Mouse (Mus musculus): Measurements from ENCODE around the gene Inpp4a. TPM values are rescaled to one million over a fixed set of nuclear protein-coding genes. Genes with fewer than 3 reads are reported as not detected.

Gene Inpp4a
- total RNA-seq, 1 experiment: 4.0 TPM

GRCm38 (mm10) chr1:37408678-37409077 is 109.0 kb downstream of the Inpp4a start:
- no peak for DNase-seq (ENCODE audit: low read depth, low spot score)
- Histone ChIP-seq H3K9me3 (ENCODE audit: control insufficient read depth, insufficient read depth, low read depth, low read length) (no peaks in the 10 kb centered on the region), H3K4me3 (ENCODE audit: insufficient read depth in 1 of 2, low read depth in 1 of 2, low read length in 2 of 2, poor library complexity in 1 of 2, severe bottlenecking in 1 of 2) (no peak overlapping the region), H3K36me3 (ENCODE audit: control insufficient read depth, insufficient read depth, low read length, poor library complexity, severe bottlenecking) (no peaks in the 10 kb centered on the region), H3K27ac (ENCODE audit: insufficient read depth, low read depth, low read length, poor library complexity, severe bottlenecking) (no peak overlapping the region), H3K4me1 (ENCODE audit: control insufficient read depth in 2 of 2, insufficient read depth in 2 of 2, low read length in 2 of 2, poor library complexity in 1 of 2) (peaks cover 2 to 3% of the 10 kb centered on the region in 2 experiments; a peak in 2 of 4 replicates), H3K9ac (ENCODE audit: insufficient read depth, low read depth, low read length, poor library complexity, severe bottlenecking) (no peak overlapping the region)
- TF ChIP-seq ZNF384 (IDR thresholded peaks at IDR 0.05; ENCODE audit: low read depth, low read length) (no peak), HCFC1 (IDR thresholded peaks at IDR 0.05; ENCODE audit: borderline replicate concordance, insufficient read depth, low read length) (no peak), CHD2 (IDR thresholded peaks at IDR 0.05; ENCODE audit: low read depth, low read length) (no peak), MAFK (IDR thresholded peaks at IDR 0.05; ENCODE audit: insufficient read depth, low read depth, low read length) (no peak), ZC3H11A (IDR thresholded peaks at IDR 0.05; ENCODE audit: borderline replicate concordance, low read depth, low read length) (no peak)
- in situ Hi-C loops (cut with MboI; ENCODE audit: low sequenced_read_pairs in 2 of 2, unreplicated experiment in 2 of 2): loop anchor here in 1 of 2 experiments (10.0 kb wide), 1 partner anchor 134 kb away; no protein-coding TSS in a partner anchor

DNA sequence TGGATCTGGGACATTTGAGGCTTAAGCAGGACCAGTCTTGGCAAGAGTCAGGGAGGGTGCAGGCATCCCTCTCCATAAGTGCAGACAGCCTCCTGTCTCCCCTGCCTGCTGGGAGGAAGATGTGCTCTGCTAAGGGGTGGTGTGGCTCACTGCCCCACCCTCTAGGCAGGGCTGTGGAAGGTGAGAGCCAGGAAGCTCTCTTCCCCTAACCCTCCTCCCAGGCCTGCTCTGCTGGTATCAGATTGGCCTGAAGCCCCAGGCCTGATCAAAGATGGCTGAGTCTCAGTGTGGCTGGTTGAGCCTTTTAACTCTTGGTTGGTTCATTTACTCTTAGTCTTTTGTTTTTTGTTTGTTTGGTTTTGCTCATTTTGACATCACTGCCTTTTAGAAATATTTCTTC is 110.0 kb downstream of the Inpp4a start:
- Histone ChIP-seq H3K4me3 (ENCODE audit: insufficient read depth in 1 of 2, low read depth in 1 of 2, low read length in 2 of 2, poor library complexity in 1 of 2, severe bottlenecking in 1 of 2) (no peak overlapping the region), H3K27ac (ENCODE audit: insufficient read depth, low read depth, low read length, poor library complexity, severe bottlenecking) (no peak overlapping the region), H3K9ac (ENCODE audit: insufficient read depth, low read depth, low read length, poor library complexity, severe bottlenecking) (no peak overlapping the region), H3K4me1 (ENCODE audit: control insufficient read depth in 2 of 2, insufficient read depth in 2 of 2, low read length in 2 of 2, poor library complexity in 1 of 2) (peaks cover 2 to 3% of the 10 kb centered on the region in 2 experiments; a peak in 2 of 4 replicates), H3K36me3 (ENCODE audit: control insufficient read depth, insufficient read depth, low read length, poor library complexity, severe bottlenecking) (no peaks in the 10 kb centered on the region), H3K9me3 (ENCODE audit: control insufficient read depth, insufficient read depth, low read depth, low read length) (no peaks in the 10 kb centered on the region)
- no peak for TF ChIP-seq HCFC1 (IDR thresholded peaks at IDR 0.05; ENCODE audit: borderline replicate concordance, insufficient read depth, low read length)
- no peak for TF ChIP-seq MAFK (IDR thresholded peaks at IDR 0.05; ENCODE audit: insufficient read depth, low read depth, low read length)
- TF ChIP-seq ZC3H11A (IDR thresholded peaks at IDR 0.05; ENCODE audit: borderline replicate concordance, low read depth, low read length): no peak
- no peak for TF ChIP-seq ZNF384 (IDR thresholded peaks at IDR 0.05; ENCODE audit: low read depth, low read length)
- TF ChIP-seq CHD2 (IDR thresholded peaks at IDR 0.05; ENCODE audit: low read depth, low read length): no peak
- in situ Hi-C loops (cut with MboI; ENCODE audit: low sequenced_read_pairs in 2 of 2, unreplicated experiment in 2 of 2): loop anchor here in 1 of 2 experiments (10.0 kb wide), 1 partner anchor 135 kb away; no protein-coding TSS in a partner anchor
- no peak for DNase-seq (ENCODE audit: low read depth, low spot score)

DNA sequence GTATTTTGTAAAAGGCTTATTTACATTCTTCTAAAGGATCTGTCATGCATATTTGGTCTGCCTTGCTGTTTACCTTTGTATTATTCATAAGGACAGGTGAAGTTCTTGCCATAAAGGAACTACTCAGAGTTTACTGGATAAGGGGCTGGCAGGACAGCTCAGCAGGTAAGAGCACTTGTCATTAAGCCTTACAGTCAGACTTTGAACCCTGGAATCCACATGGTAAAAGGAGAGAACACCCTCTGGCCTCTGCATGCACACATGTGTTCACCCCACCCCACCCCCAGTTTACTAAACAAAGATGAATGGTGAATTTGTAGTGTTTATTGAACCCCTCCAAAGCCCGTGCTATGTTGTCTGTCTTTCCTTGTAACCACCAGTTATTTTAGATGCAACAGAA is 115.7 kb downstream of the Inpp4a start:
- Histone ChIP-seq H3K27ac (ENCODE audit: insufficient read depth, low read depth, low read length, poor library complexity, severe bottlenecking) (no peak overlapping the region), H3K4me3 (ENCODE audit: insufficient read depth in 1 of 2, low read depth in 1 of 2, low read length in 2 of 2, poor library complexity in 1 of 2, severe bottlenecking in 1 of 2) (no peak overlapping the region), H3K9me3 (ENCODE audit: control insufficient read depth, insufficient read depth, low read depth, low read length) (no peaks in the 10 kb centered on the region), H3K4me1 (ENCODE audit: control insufficient read depth in 2 of 2, insufficient read depth in 2 of 2, low read length in 2 of 2, poor library complexity in 1 of 2) (peaks cover under 1 to 3% of the 10 kb centered on the region in 2 experiments; a peak in 2 of 4 replicates), H3K36me3 (ENCODE audit: control insufficient read depth, insufficient read depth, low read length, poor library complexity, severe bottlenecking) (peaks cover 4% of the 10 kb centered on the region), H3K9ac (ENCODE audit: insufficient read depth, low read depth, low read length, poor library complexity, severe bottlenecking) (no peak overlapping the region)
- in situ Hi-C loops (cut with MboI; ENCODE audit: low sequenced_read_pairs in 2 of 2, unreplicated experiment in 2 of 2): no loop called here
- no peak for DNase-seq (ENCODE audit: low read depth, low spot score)
- no peak for TF ChIP-seq CHD2 (IDR thresholded peaks at IDR 0.05; ENCODE audit: low read depth, low read length)
- no peak for TF ChIP-seq MAFK (IDR thresholded peaks at IDR 0.05; ENCODE audit: insufficient read depth, low read depth, low read length)
- TF ChIP-seq ZNF384 (IDR thresholded peaks at IDR 0.05; ENCODE audit: low read depth, low read length): no peak
- no peak for TF ChIP-seq HCFC1 (IDR thresholded peaks at IDR 0.05; ENCODE audit: borderline replicate concordance, insufficient read depth, low read length)
- TF ChIP-seq ZC3H11A (IDR thresholded peaks at IDR 0.05; ENCODE audit: borderline replicate concordance, low read depth, low read length): no peak

- Histone ChIP-seq H3K4me1 (ENCODE audit: control insufficient read depth in 2 of 2, insufficient read depth in 2 of 2, low read length in 2 of 2, poor library complexity in 1 of 2) (no peaks in the 10 kb centered on the region), H3K9ac (ENCODE audit: insufficient read depth, low read depth, low read length, poor library complexity, severe bottlenecking) (no peak overlapping the region), H3K36me3 (ENCODE audit: control insufficient read depth, insufficient read depth, low read length, poor library complexity, severe bottlenecking) (peaks cover 4% of the 10 kb centered on the region), H3K9me3 (ENCODE audit: control insufficient read depth, insufficient read depth, low read depth, low read length) (no peaks in the 10 kb centered on the region), H3K4me3 (ENCODE audit: insufficient read depth in 1 of 2, low read depth in 1 of 2, low read length in 2 of 2, poor library complexity in 1 of 2, severe bottlenecking in 1 of 2) (no peak overlapping the region), H3K27ac (ENCODE audit: insufficient read depth, low read depth, low read length, poor library complexity, severe bottlenecking) (no peak overlapping the region)
- DNase-seq (ENCODE audit: low read depth, low spot score): peak; percentile 47
- in situ Hi-C loops (cut with MboI; ENCODE audit: low sequenced_read_pairs in 2 of 2, unreplicated experiment in 2 of 2): no loop called here
- TF ChIP-seq ZNF384 (IDR thresholded peaks at IDR 0.05; ENCODE audit: low read depth, low read length) (peak; percentile 68; the same call in 1 of the 2 replicates), MAFK (IDR thresholded peaks at IDR 0.05; ENCODE audit: insufficient read depth, low read depth, low read length) (no peak), CHD2 (IDR thresholded peaks at IDR 0.05; ENCODE audit: low read depth, low read length) (no peak), ZC3H11A (IDR thresholded peaks at IDR 0.05; ENCODE audit: borderline replicate concordance, low read depth, low read length) (peak; percentile 46), HCFC1 (IDR thresholded peaks at IDR 0.05; ENCODE audit: borderline replicate concordance, insufficient read depth, low read length) (peak; percentile 59; the same call in 1 of the 2 replicates)
These were observed 119.8 kb downstream of the Inpp4a start for GRCm38 (mm10) chr1:37419420-37419819.
